Mouse (Mus musculus) liver, embryonic 18 days (tissue): ENCODE measurements around the gene Myh6. TPM values are rescaled to one million over a fixed set of nuclear protein-coding genes. Genes with fewer than 3 reads are reported as not detected.

Experiments
- polyA plus RNA-seq: library from polyadenylated mRNA; depleted of rRNA; stranded (reverse); fragments of >200 nt; gene quantifications from 2 replicates; pipeline ENCODE4 v1.2.3, GENCODE M21; 2012; rRNA removed

Myh6 gene
- 0.05 and 0.14 TPM in 2 replicates for polyA plus RNA-seq

GRCm38 (mm10) chr14:54966320-54966977, at the start of gene Myh6:
Gene Myh6 (minus strand): TSS chr14:54966927.

DNA sequence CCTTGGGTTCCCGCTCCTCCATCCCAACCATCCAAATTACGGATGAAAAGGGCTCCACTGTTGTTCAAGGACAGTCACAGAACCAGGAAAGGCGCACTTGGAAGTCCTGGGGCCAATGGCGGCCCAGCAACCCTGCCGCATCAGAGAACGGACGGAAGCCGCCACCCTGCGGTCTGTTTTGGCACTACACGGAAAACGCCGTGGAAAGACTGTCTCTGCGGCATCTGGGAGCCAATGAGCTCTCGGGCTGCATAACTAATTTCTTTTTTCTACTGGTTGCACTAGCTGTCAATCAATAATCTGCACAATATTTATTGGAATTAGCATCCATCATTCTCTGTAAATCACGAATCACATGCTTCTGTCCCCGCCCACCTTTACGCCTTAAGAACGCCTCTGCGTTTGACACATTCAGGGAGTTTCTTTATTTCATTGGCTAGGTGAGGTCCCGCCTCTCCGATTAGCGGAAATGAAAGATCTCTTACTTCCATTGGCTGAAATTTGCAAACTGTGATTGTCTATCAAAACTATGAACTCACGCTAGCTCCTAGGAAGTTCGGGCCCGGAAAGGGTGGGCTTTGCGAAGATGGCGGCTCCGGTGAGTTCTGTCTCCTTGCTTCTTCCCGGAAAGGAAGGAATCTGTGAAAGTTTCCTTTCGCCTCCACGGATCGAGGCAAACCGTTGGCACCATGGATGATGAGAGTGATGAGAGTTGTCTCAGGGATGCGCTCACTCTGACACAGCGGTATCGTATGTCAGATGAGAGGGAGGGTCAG, 48.5 kb upstream of the Myh6 start, which contains the start of gene Ngdn:
Ngdn (plus strand) TSS at position 464 of the 776 bp plus-strand sequence.

GRCm38 (mm10) chr14:54994136-54994868, 27.6 kb upstream of the Myh6 start, which contains the start of gene Myh7:
Gene Myh7 (minus strand): TSS chr14:54994626.

GRCm38 (mm10) chr14:54976633-54977032, 9.9 kb upstream of the Myh6 start, which contains the start of gene Gm17428:
Gene Gm17428 (plus strand): TSS chr14:54976933.

DNA sequence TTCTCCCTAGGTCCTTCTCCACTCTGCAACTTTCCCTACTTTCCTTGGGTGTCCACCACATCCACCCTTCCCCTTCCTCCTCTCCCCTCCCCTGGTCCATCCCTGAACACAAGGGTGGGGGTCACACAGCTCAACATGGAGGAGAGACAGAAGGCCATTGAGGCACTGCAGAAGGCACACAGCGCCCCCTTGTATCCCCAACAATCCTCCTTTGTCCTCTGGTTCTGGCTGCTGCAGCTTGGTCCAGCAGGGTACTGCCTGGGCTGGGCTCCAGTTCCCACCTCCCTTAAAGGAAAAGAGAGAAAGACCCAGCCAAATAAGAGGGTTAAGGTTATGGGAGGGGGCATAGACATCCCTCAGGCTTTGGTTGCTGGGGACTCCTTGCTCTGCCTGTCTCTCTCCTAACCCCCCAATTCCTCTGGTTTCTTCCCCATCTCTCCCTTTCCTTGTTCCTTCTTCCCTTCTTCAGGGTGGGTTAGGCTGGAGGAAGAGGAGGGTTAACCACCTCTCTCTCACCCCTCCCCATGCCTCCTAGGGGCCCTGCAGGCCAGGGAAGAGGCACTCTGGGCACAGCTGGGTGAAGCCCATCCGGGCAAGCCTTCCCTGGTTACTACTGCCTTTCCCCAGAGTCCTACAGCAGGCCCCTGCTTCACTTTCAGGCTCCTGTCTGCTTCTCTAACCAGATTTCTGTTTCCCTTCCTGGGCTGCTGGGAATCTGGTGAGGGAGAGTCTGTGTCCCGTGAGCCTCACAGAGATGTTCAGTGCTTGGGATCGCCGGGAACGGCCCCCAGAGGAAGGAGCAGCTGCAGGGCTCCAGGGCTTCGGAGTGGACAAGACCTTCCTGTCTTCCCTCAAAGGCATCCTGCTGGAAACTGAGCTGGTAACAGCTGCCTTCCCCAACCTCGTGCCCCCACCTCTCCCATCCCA, 30.6 kb downstream of the Myh6 start, which contains the start of gene Cmtm5:
Cmtm5 (plus strand) TSS at position 358 of the 927 bp plus-strand sequence.

GRCm38 (mm10) chr14:54932645-54933150, 34.0 kb downstream of the Myh6 start, which contains the start of gene Il25:
Gene Il25 (plus strand): TSS chr14:54932695.

GRCm38 (mm10) chr14:54925349-54926342, 41.1 kb downstream of the Myh6 start, which contains the start of gene Efs:
Gene Efs (minus strand): TSS chr14:54926126.

GRCm38 (mm10) chr14:54912886-54913285, 53.8 kb downstream of the Myh6 start, which contains the start of gene Slc22a17:
Gene Slc22a17 (minus strand): TSS chr14:54913132.

DNA sequence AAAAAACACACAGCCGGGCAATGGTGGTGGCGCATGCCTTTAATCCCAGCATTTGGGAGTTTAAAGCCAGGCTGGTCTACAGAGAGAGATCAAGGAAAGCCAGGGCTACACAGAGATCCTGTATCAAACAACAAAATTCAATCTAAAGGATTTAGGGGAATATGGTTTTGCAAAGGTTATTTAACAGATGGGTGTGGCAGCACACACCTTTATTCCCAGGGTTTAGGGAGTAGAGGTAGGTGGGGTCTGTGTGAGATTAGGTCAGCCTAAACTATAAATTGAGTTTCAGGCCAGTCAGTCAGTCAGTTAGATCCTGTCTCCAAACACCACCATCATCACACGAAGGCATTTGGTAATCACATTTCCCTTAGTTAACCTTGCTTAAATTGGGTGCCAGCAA, 74.5 kb downstream of the Myh6 start, which contains the start of gene Pabpn1:
Pabpn1 (plus strand) TSS at position 301 of the 400 bp plus-strand sequence.

Other genes with a start within 250 kb of the Myh6 start
- 4.7 and 5.1 TPM in 2 replicates for gene Slc7a8, start 185.0 kb downstream of the Myh6 start, polyA plus RNA-seq
- gene Rnf212b, start 152.8 kb downstream of the Myh6 start, polyA plus RNA-seq, result not detected in 2 replicates
- 1.5 and 2.1 TPM in 2 replicates for gene Homez, start 96.0 kb downstream of the Myh6 start, polyA plus RNA-seq
- gene Ppp1r3e, start 89.4 kb downstream of the Myh6 start, polyA plus RNA-seq, result 1.9 and 2.0 TPM in 2 replicates
- 8.9 and 9.0 TPM in 2 replicates for gene Bcl2l2, start 83.5 kb downstream of the Myh6 start, polyA plus RNA-seq
- gene Gm20521, start 83.5 kb downstream of the Myh6 start, polyA plus RNA-seq, result 0.07 and 0.12 TPM in 2 replicates
- 101 and 125 TPM in 2 replicates for gene Pabpn1, start 74.4 kb downstream of the Myh6 start, polyA plus RNA-seq
- gene Slc22a17, start 53.8 kb downstream of the Myh6 start, polyA plus RNA-seq, result 4.2 and 5.5 TPM in 2 replicates
- gene Efs, start 40.8 kb downstream of the Myh6 start, polyA plus RNA-seq, result 0.38 and 0.47 TPM in 2 replicates
- not detected in 2 replicates for gene Il25, start 34.2 kb downstream of the Myh6 start, polyA plus RNA-seq
- gene Cmtm5, start 30.7 kb downstream of the Myh6 start, polyA plus RNA-seq, result 0.04 TPM in 1 of 2 replicates, not detected in the other
- not detected in 2 replicates for gene Gm17428, start 10.0 kb upstream of the Myh6 start, polyA plus RNA-seq
- 0.06 and 0.11 TPM in 2 replicates for gene Myh7, start 27.7 kb upstream of the Myh6 start, polyA plus RNA-seq
- 20.9 and 22.6 TPM in 2 replicates for gene Ngdn, start 48.5 kb upstream of the Myh6 start, polyA plus RNA-seq
- gene Zfhx2, start 125.4 kb upstream of the Myh6 start, polyA plus RNA-seq, result 0.26 and 0.29 TPM in 2 replicates
- gene Thtpa, start 127.9 kb upstream of the Myh6 start, polyA plus RNA-seq, result 3.3 and 3.6 TPM in 2 replicates
- 8.7 and 9.3 TPM in 2 replicates for gene Ap1g2, start 139.7 kb upstream of the Myh6 start, polyA plus RNA-seq
- gene Jph4, start 150.0 kb upstream of the Myh6 start, polyA plus RNA-seq, result 0.02 and 0.03 TPM in 2 replicates